Mouse (Mus musculus): ENCODE measurements around the gene Bptf.

GRCm38 (mm10) chr11:107045546-107045945, 86.4 kb downstream of the Bptf start:
- TF ChIP-seq CTCF (IDR thresholded peaks at IDR 0.05; ENCODE audit: control insufficient read depth, insufficient read depth, insufficient replicate concordance, low read depth, low read length) (no peak), POLR2A (IDR thresholded peaks at IDR 0.05; ENCODE audit: control insufficient read depth, low read depth, low read length) (no peak)
